Mouse (Mus musculus): ENCODE data around the gene Psme1.

- TF ChIP-seq GATA1 (IDR thresholded peaks at IDR 0.05; ENCODE audit: low read length) (no peak), TAL1 (IDR thresholded peaks at IDR 0.05; ENCODE audit: low read length) (no peak)
Observed at GRCm38 (mm10) chr14:55589771-55590448, 12.0 kb downstream of the Psme1 start.

Data from erythroblast, embryonic 14.5 days (primary cell).